Mouse (Mus musculus) heart, adult 8-10 months (tissue): ENCODE data around the gene Rundc3a. TPM values are rescaled to one million over a fixed set of nuclear protein-coding genes. Genes with fewer than 3 reads are reported as not detected.

ENCODE experiments used
- DNase-seq: peaks from one replicate; pipeline ENCODE4 v3.0.0; 2022; ENCODE audit warnings: low spot score
- microRNA-seq: library from miRNA; unstranded; fragments of <30 nt; microRNA quantifications from one replicate; pipeline ENCODE4 v1.2.0, GENCODE M21; 2022
- total RNA-seq, 4 experiments: library from RNA; stranded (reverse); gene quantifications; 2 replicates each; pipeline ENCODE4 v1.2.4; 2022

Gene Rundc3a
- total RNA-seq, 4 experiments from 2014 or later, result 0.16 TPM; not detected in 3

GRCm38 (mm10) chr11:102446581-102447461 lies 53.6 kb downstream of the Rundc3a start:
- DNase-seq, result no peak

- DNase-seq, result peak; percentile 58
These were observed 54.3 kb downstream of the Rundc3a start, which contains the start of gene Fam171a2 for GRCm38 (mm10) chr11:102447497-102447896. Gene Fam171a2 (minus strand): TSS chr11:102447682.

- DNase-seq, result no peak
These were observed 55.1 kb downstream of the Rundc3a start for GRCm38 (mm10) chr11:102448327-102448726.

GRCm38 (mm10) chr11:102449043-102450008 lies 56.1 kb downstream of the Rundc3a start:
- DNase-seq, result no peak

Small RNA genes lying within 50 kb of the gene (microRNA-seq; reads per million reads assigned to microRNA genes)
- gene Mir6930, result not detected

Other genes with a start within 250 kb of the Rundc3a start
- gene Nags, start 247.9 kb upstream of the Rundc3a start, total RNA-seq, result under 1 TPM; 0.14 to 0.30 (median 0.22) TPM
- gene Tmem101, start 237.0 kb upstream of the Rundc3a start, total RNA-seq, result 10 to 100 TPM; 12.7 to 15.5 (median 14.9) TPM
- gene Lsm12, start 208.1 kb upstream of the Rundc3a start, total RNA-seq, result 10 to 100 TPM; 45.4 to 51.9 (median 48.8) TPM
- 10 to 100 TPM; 52.2 to 60.3 (median 58.6) TPM for gene G6pc3, start 203.8 kb upstream of the Rundc3a start, total RNA-seq
- gene Hdac5, start 163.2 kb upstream of the Rundc3a start, total RNA-seq, result 100 to 1,000 TPM; 114 to 136 (median 121) TPM
- under 1 TPM; 0.12 to 0.23 (median 0.18) TPM for gene BC030867, start 144.5 kb upstream of the Rundc3a start, total RNA-seq
- 1 to 10 TPM; 1.3 to 1.6 (median 1.5) TPM for gene Asb16, start 124.7 kb upstream of the Rundc3a start, total RNA-seq
- gene Tmub2, start 108.5 kb upstream of the Rundc3a start, total RNA-seq, result 10 to 100 TPM; 27.0 to 28.1 (median 27.6) TPM
- gene Atxn7l3, start 96.8 kb upstream of the Rundc3a start, total RNA-seq, result 10 to 100 TPM; 17.7 to 21.1 (median 20.1) TPM
- gene Ubtf, start 73.7 kb upstream of the Rundc3a start, total RNA-seq, result 10 to 100 TPM; 48.6 to 59.7 (median 52.1) TPM
- gene Slc4a1, start 27.2 kb upstream of the Rundc3a start, total RNA-seq, result 1 to 10 TPM in 2 of 4 experiments, under 1 TPM in 2; 0.19 to 4.5 (median 1.5) TPM
- 100 to 1,000 TPM; 174 to 204 (median 197) TPM for gene Slc25a39, start 14.5 kb downstream of the Rundc3a start, total RNA-seq
- gene Grn, start 36.9 kb downstream of the Rundc3a start, total RNA-seq, result 10 to 100 TPM; 76.5 to 84.8 (median 79.6) TPM
- 1 to 10 TPM; 2.5 to 5.4 (median 3.6) TPM for gene Fam171a2, start 54.3 kb downstream of the Rundc3a start, total RNA-seq
- 1 to 10 TPM; 3.4 to 7.2 (median 4.4) TPM for gene Itga2b, start 76.7 kb downstream of the Rundc3a start, total RNA-seq
- gene Gpatch8, start 163.0 kb downstream of the Rundc3a start, total RNA-seq, result 10 to 100 TPM; 16.4 to 22.3 (median 17.8) TPM
- gene Gm11627, start 186.1 kb downstream of the Rundc3a start, total RNA-seq, result under 1 TPM in 3 of 4 experiments, not detected in 1; 0.34 to 0.65 (median 0.60) TPM
- gene Fzd2, start 211.0 kb downstream of the Rundc3a start, total RNA-seq, result 1 to 10 TPM; 1.5 to 2.5 (median 2.2) TPM